Mouse (Mus musculus) embryo, embryonic 10.5 days (tissue): ENCODE measurements around the gene Slc34a3.

Experiments used
- DNase-seq: peaks from one replicate; pipeline ENCODE4 v3.0.0-alpha.2; 2015; ENCODE audit warnings: low spot score

Gene Slc34a3

DNA sequence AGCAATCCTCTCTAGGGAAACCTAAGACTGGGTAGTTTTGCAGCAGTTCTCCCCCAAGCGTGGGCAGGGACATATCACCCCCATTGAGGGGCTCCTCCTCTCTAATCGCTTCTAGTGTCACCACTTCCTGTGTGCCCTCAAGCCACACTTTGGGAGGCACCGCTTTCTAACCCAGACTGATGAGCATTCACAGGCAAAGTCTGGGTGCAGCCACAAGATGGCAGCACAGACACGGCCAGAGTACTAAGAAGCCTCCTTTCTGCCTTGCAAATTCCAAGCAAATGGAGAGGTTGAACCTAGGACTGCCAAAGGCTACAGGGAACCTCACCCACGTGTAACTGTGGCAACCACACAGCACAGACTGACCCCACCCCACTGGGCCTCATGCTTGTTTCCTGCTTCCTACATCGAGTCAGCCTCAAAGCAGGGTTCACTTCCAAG is 40.8 kb downstream of the Slc34a3 start:
- DNase-seq: peak; percentile 92

DNA sequence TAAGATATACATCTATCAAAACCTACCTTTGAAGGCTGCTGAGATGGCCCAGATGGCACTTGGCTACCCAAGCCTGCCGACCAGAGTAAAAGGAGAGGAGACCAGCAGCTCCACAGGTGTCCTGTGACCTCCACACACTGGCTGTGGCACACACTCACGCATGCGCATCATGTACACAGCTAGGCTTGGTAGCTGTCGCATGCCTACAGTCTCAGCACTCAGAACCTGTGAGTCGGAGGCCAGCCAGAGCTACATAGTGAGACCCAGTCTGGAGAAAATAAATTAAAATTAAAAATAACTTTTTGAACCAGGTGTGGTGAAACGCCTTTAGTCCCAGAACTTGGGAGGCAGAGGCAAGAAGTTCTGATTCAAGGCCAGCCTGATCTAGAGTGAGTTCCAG is 46.3 kb downstream of the Slc34a3 start:
- no peak for DNase-seq

DNA sequence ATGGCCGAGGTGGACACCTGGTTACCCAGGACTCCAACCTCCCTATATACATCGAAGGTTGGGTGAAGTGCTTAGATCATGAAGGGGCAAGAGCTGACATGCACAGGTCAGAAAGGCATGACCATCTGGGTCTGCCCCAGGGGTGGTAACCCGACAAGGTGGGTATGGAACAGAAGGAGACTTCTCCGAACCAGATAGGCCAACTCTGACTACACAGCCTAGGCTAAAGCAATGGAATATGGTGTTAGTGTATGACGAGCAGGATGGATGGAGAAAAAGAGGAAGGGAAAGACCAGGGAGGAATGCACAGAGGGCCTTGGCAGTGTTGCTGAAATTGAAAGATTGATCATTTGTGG is 47.6 kb downstream of the Slc34a3 start:
- no peak for DNase-seq

DNA sequence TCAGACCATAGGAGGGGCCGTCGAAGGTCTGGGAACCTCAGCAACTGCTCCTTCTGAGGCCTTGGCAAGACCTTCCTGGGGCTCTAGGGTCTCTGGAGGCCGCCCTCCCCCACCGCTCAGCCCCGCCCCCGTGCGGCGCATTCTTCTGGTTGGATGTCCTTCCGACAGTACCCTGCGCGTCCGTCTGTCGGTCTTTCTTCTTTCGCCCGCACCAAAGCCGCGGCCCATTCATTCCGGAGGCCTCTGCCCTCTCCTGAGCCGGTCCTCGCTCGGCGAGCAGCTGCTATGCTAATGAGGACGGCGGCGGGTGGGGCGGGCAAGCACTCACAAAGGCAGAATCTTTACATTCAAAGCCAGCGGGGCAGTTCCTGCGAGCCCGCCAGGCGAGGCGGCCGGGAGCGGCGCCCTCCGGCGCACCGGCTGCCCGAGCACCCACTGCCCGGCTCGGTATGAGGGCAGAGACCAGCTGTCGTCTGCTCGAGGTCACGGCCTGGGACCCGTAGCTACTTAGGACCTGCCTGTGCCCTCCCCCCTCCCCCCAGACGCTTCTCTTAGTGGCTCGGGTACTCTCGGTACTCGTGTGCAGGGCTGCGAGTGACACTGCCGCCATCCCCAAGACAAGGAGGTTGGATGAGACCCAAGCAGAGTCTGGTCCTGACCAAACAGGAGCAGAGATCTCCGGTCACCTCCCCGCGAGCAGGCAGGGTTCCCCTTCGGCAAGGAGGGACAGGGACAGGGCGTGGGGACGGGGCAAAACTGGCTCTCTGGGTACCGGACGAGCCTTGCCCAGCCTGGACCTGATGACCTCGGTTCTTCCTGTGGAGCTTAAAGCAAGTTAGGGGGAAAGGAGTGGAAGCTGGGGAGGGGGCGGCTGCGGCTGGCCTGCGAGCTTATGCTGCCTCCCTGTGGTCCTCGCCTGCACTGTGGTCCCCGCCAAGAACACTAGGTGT is 48.3 kb downstream of the Slc34a3 start:
- DNase-seq: peak; percentile 89

DNA sequence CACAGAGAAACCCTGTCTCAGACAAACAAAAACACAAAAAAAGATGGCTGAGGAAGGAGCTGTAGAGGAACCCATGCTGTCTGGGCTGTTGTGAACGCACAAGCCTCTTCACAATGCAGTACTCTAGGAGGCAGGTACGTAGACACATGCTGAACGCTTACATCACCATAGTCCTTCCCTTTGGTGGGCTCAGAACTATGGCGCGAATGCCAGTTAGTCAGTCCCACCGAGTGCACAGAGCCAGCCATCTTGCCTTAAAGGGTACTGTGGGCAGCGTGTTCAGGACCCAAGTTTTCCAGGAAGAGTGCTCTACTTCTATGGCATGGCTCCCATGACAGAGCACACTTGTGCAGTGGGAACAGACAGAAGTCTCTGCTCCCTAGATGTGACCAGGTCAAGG is 49.7 kb downstream of the Slc34a3 start:
- DNase-seq: no peak

DNA sequence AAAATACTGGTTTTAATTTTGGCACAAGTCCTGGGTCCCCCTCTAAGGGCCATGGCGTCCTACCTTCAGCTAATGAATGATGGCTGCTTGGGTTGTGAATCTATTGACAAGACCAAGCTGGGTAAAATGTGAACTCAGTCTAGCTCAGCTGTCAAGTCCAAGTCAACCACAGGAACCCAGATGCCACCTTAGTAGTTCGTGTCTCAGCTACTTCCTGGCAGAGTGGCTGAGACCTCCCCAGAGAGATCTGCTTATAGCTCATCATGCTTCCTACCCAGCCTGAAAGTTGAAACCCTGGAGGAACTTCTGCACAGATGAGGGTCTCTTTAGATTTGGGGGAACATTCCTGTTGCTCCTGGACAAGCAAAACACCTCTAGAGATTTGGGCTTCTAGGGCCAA is 50.8 kb downstream of the Slc34a3 start:
- DNase-seq: no peak

DNA sequence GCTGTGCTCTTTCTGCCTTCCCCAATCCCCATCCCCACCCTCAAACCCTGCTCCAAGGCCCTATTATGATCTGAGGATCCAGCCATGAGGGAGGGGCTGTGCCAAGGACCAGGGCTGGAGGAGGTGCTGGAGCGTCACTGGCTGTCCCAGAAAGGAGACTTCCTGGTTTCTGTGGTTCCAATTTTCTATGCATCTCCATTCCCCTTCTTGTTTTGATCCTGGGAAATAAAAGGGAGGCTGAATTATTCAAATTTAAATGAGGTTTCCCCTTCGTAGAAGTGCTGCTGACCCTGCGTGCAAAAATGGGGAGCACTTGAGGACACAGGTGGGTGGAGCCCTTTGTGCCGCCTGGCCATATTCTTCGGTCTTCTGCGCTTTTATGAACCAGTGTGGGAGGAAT is 51.5 kb downstream of the Slc34a3 start:
- DNase-seq: no peak

DNA sequence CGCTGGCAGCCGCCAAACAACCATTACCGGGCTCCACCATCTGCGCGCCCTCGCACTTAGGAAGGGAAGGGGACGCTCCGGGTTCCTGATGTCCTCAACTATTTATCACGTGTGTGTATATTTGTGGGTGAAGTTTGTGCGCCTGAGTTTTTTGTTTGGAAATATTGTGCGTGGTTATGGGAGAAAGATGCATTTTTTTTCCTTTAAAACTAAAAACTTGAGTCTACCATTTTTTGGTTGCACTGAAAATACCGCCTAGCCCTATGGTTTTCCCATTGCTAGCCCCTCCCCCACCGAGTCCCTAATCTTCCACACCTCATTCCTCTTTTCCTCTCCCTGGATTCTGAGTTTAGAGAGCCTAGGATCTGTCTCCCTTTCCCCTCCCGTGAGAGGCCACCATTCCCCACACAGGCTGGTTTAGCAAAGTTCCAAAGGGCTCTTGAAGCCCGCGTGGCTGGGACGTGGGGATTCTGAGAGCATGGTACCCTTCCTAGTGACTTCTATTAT is 52.2 kb downstream of the Slc34a3 start:
- DNase-seq: peak; percentile 63

DNA sequence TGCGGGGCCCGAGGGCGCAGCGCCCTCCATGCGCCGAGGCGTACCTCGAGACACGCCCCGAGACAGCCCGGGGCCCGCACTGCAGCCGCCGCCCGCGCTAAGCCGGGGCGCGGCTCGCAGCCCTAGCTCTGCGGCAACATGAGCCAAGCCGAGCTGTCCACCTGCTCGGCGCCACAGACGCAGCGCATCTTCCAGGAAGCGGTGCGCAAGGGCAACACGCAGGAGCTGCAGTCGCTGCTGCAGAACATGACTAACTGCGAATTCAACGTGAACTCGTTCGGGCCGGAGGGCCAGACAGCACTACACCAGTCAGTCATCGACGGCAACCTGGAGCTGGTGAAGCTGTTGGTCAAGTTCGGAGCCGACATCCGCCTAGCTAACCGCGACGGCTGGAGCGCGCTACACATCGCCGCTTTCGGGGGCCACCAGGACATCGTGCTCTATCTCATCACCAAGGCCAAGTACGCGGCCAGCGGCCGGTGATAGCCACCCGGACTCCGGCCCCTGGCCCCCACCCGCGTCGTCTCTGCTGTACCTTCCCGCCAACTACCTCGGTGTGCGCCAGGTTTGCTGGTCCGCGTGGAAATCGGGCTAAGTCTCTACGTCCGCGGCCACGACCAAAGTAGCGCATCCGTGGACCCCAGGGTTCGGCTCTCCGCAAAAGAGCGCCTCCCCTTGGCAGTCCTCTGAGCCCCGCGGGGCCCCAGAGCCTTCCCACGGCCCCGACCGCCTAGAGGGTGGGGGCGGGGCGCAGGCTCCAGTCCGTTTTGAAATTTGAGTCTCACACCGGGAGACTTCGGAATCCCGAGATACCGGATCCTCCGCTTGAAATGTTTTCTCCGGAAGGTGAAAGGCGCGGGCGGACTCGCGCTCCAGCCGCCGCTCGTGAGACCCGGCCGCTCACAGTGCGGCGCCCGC is 52.9 kb downstream of the Slc34a3 start:
- peak; percentile 73 for DNase-seq

DNA sequence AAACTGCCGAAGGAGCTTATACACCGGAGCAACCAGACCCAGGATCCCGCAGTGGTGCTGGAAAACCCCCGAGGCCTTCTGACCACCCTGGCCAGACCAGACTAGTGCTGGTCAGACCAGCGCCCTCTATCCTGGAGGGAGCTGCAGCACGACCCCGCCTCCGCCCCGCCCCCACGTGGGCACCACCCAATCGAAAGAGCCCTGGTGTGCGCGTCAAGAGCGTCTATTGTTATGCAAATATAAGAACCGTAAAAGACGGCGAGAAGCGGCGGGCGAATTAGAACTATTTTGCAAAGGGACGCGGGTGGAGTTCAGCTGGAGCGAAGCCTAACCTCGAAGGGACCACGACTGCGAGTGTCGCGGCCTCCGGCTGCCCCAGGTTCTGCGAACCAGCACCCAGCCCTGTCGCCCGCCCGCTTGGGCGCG is 53.7 kb downstream of the Slc34a3 start, which contains the start of gene Nrarp:
TSS of gene Nrarp (plus strand) at position 281 of the 426 bp plus-strand sequence.
- peak; percentile 95 for DNase-seq

DNA sequence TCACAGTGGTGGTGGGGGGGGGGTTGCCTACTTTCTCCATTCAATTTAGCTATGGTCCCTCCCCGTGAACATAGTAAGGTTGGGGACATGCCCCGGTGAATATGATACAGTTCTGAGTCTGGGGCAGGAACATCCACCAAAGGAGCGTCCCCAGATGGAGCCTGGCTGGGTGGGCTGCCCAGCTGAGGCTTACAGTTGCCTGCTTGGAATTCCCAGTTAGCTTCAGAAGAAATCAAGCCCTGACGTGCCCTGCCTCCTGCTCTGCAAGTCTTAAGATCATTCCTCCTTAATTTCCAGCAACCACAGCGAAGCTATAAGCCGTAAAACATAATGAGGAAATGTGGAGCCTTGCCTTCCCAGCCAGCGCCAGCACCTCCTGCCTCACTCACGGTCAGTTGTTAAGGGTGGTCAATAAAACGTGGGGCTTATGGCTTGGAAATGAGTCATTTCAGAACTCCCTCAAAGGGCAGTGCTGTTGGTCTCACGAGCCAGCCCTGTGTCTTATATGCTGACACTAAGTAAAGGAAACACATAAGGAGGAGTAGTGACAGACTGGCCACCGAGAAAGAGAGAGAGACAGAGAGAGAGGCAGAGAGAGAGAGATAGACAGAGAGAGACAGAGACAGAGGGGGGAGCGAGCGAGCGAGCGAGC is 54.5 kb downstream of the Slc34a3 start:
- DNase-seq: no peak
